Comparison of ENCODE assay signal across 12 mouse cellular contexts in the genomic region with DNA sequence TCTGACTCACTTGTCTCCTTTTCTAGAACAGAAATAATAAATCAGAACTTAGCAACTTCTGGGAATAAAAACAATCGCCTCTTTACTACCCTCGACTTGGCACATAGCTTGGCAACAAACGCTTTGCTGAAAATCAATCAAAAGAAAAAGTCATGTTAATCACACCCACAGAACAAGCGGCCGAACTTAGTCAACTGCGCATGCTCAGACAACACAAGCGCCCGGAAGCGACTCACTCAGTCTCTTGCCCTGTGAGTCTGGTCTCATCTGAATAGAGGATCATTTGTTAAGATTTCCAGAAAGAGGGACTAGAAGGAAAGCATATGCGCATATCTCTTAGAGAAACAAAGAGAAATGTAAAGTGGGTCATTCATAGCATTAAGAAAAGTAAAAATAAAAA.
A peak's percentile ranks its signal among the peaks of the same experiment; 100 is the strongest.
DNase-seq lines count a peak whose midpoint lies in the region; ATAC-seq and TF ChIP-seq lines count a peak whose summit lies in the region.
"Had no signal": no experiment of that assay in that cellular context is flagged by ENCODE, and none has a peak within 500 bp of the region (broad histone marks: within the 10 kb centered on the region; RNA-seq: fewer than 3 reads in every experiment).

No protein-coding gene starts in this region.

- no peaks in the 10 kb centered on the region for H3K9me3 ChIP-seq in hindbrain, embryonic 10.5 days
- H3K9me3 ChIP-seq in midbrain, embryonic 12.5 days, result no peaks in the 10 kb centered on the region
- no peaks in the 10 kb centered on the region for H3K9me3 ChIP-seq in intestine, postnatal 0 days (ENCODE audit: control insufficient read depth)

- no peak overlapping the region for H3K27ac ChIP-seq in hindbrain, embryonic 10.5 days
- H3K27ac ChIP-seq in midbrain, embryonic 12.5 days (replicated peaks), result no peak overlapping the region
- H3K27ac ChIP-seq in intestine, postnatal 0 days (ENCODE audit: low read depth, low read length), result no peak overlapping the region
- H3K27ac ChIP-seq: macrophage had no signal

- no peak overlapping the region for H3K4me3 ChIP-seq in hindbrain, embryonic 10.5 days
- H3K4me3 ChIP-seq in midbrain, embryonic 12.5 days, result no peak overlapping the region
- H3K4me3 ChIP-seq in intestine, postnatal 0 days (ENCODE audit: low read depth, low read length), result no peak overlapping the region
- H3K4me3 ChIP-seq: erythroblast, embryonic 14.5 days had no signal

- TF ChIP-seq CTCF in intestine, postnatal 0 days (IDR thresholded peaks at IDR 0.05; ENCODE audit: low read depth), result no peak

- 0 out of 2 replicates have a peak, but pooled peaks cover 4% of the 10 kb centered on the region for H3K27me3 ChIP-seq in hindbrain, embryonic 10.5 days (ENCODE audit: insufficient read depth, poor library complexity, severe bottlenecking)
- no peaks in the 10 kb centered on the region for H3K27me3 ChIP-seq in midbrain, embryonic 12.5 days
- no peaks in the 10 kb centered on the region for H3K27me3 ChIP-seq in intestine, postnatal 0 days (replicated peaks; ENCODE audit: control insufficient read depth, insufficient read depth, low read length)

- peak; percentile 18 for DNase-seq in cerebellum, adult 9-10 months
- no peak for DNase-seq in cerebellum, postnatal 4 days (ENCODE audit: low spot score in 2 of 2)
- peak; percentile 8 for DNase-seq in NIH3T3 (ENCODE audit: low read depth)
- DNase-seq in hindbrain, embryonic 10.5 days (ENCODE audit: low spot score), result peak; percentile 33
- DNase-seq: B cell, adult 2 months; kidney, adult 2 months had no signal

- no peak overlapping the region for H3K9ac ChIP-seq in midbrain, embryonic 12.5 days (replicated peaks)
- no peak overlapping the region for H3K9ac ChIP-seq in intestine, postnatal 0 days (ENCODE audit: low read depth, low read length)

- peaks cover 33% of the 10 kb centered on the region for H3K4me1 ChIP-seq in hindbrain, embryonic 10.5 days (replicated peaks)
- H3K4me1 ChIP-seq in midbrain, embryonic 12.5 days, result peaks cover 14% of the 10 kb centered on the region
- H3K4me1 ChIP-seq in intestine, postnatal 0 days (replicated peaks; ENCODE audit: control insufficient read depth, insufficient read depth, low read length), result no peaks in the 10 kb centered on the region

- peak overlapping the region; percentile 39 for H3K4me2 ChIP-seq in midbrain, embryonic 12.5 days (replicated peaks)
- no peak overlapping the region for H3K4me2 ChIP-seq in intestine, postnatal 0 days (replicated peaks; ENCODE audit: low read depth)

- peak; percentile 70 for ATAC-seq in midbrain, embryonic 12.5 days (ENCODE audit: low FRiP score, low read depth)
- no peak for ATAC-seq in erythroid progenitor cell, adult 5-6 weeks (replicated peaks; ENCODE audit: low FRiP score, poor library complexity, severe bottlenecking)
- ATAC-seq in monocyte, adult 5-6 weeks (replicated peaks; ENCODE audit: insufficient number of reproducible peaks, low FRiP score, low TSS enrichment, poor library complexity, severe bottlenecking), result no peak
- ATAC-seq in intestine, postnatal 0 days, result no peak

- 50% methylated on average over 10 of the region's 10 CpGs for WGBS in hindbrain, embryonic 10.5 days
- WGBS in midbrain, embryonic 12.5 days, result 41% methylated on average over 10 of the region's 10 CpGs
- WGBS in intestine, postnatal 0 days, result 66% methylated on average over 10 of the region's 10 CpGs

- no peaks in the 10 kb centered on the region for H3K36me3 ChIP-seq in hindbrain, embryonic 10.5 days
- H3K36me3 ChIP-seq in midbrain, embryonic 12.5 days, result no peaks in the 10 kb centered on the region
- H3K36me3 ChIP-seq in intestine, postnatal 0 days (ENCODE audit: control insufficient read depth, insufficient read depth), result no peaks in the 10 kb centered on the region

Comparison
In these comparisons a context has a peak if more than half of its experiments do, and no peak if none do; other contexts are left out.
1. DNase-seq: peak in cerebellum, adult 9-10 months (single experiment), NIH3T3 (single experiment) and hindbrain, embryonic 10.5 days (single experiment); none in cerebellum, postnatal 4 days (0 of 2).